Mouse (Mus musculus): Measurements from ENCODE around the gene Rangrf.
A peak's percentile ranks its signal among the peaks of the same experiment; 100 is the strongest.

- TF ChIP-seq POLR2A (IDR thresholded peaks at IDR 0.05; ENCODE audit: control insufficient read depth, low read depth, low read length) (peak; percentile 60), CTCF (IDR thresholded peaks at IDR 0.05; ENCODE audit: control insufficient read depth, insufficient read depth, insufficient replicate concordance, low read depth, low read length) (no peak)
Observed at GRCm38 (mm10) chr11:68967337-68968282, 7.4 kb downstream of the Rangrf start, which contains the start of gene Slc25a35.

Data from testis, adult 2 months (tissue).